Mouse (Mus musculus) cerebellum, adult 18-20 months (tissue): ENCODE results near the gene Nr0b2.
"Not testable (repeated sequence)": the region's sequence is repeated elsewhere in the genome, so short reads cannot be mapped to it uniquely, and the experiment has no call there.

ENCODE experiments used
- DNase-seq, 2 experiments: peaks; one replicate each; pipeline ENCODE4 v3.0.0; 2021

Gene Nr0b2

DNA sequence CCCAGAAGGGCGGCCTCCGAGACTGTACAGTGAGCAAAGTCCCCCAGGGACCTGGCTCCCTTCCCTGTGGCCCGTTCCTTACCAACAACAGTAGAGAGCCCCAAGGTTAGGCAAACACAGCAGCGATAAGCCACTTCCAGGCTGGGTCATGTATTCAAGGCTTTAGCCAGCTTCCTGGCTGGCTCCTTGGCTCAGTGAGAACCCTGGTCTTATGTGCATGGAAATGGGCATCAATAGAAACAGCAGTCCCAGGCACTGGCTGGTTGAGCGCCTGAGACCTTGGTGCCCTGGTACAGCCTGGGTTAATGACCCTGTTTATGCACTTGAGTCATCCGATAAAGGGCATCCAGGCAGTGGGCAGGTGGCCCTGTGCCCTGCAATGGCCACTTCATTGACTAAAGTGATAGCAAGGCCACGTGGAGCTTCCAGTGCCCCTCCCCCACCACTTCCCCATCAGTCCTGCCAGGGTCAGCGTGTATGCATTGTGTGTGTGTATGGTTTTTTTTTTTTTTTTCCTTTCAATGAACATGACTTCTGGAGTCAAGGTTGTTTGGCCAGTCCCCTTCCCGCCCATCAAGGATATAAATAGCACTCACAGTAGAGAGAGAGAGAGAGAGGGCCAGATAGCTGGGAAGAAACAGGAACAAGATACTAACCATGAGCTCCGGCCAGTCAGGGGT is at the start of gene Nr0b2:
TSS of gene Nr0b2 (plus strand) at position 609 of the 680 bp plus-strand sequence.
- peak in 1 of 2 experiments; percentile 28 for DNase-seq

DNA sequence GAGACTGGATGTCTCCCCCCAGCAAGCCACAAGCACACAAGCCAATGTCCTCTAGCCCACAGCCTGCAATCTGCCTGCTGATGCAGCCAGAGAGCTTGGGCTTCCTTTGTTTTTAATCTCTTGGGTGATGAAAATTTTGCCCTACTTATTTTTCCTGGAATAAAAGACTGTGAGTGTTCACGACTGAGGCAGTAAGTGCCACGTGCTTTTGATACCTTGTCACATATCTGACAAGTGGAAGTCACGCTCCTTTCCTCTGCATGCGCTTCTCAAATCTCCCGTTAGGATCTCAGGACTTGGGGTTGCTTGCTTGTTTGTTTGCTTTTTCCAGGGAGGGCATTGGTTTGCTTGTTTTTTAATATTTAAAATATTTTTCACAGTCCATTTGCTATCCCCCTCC is 48.9 kb upstream of the Nr0b2 start:
- DNase-seq: no peak

GRCm38 (mm10) chr4:133504755-133505485 is 48.3 kb upstream of the Nr0b2 start:
- DNase-seq: no peak

- DNase-seq: no peak
Measured at GRCm38 (mm10) chr4:133506573-133506972, 46.6 kb upstream of the Nr0b2 start.

GRCm38 (mm10) chr4:133508990-133509389 is 44.2 kb upstream of the Nr0b2 start:
- DNase-seq: peak; percentile 73 to 84

GRCm38 (mm10) chr4:133511050-133511449 is 42.1 kb upstream of the Nr0b2 start:
- peak; percentile 46 to 54 for DNase-seq

DNA sequence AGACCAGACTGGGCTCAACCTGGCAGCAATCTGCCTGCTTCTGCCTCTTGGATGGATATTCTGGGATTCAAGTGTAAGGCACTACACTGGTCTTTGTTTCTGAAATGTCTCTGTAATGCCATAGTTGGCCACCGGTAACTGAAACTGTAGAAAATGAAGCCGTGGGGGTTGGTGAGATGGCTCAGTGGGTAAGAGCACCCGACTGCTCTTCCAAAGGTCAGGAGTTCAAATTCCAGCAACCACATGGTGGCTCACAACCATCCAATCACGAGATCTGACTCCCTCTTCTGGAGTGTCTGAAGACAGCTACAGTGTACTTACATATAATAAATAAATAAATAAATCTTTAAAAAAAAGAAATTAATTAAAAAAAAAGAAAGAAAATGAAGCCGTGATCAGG is 40.7 kb upstream of the Nr0b2 start:
- DNase-seq: not testable (repeated sequence)

- DNase-seq: peak; percentile 87 to 89
Measured at GRCm38 (mm10) chr4:133512972-133513371, 40.2 kb upstream of the Nr0b2 start.

- no peak for DNase-seq
Measured at GRCm38 (mm10) chr4:133518601-133519368, 34.4 kb upstream of the Nr0b2 start, which contains the start of gene Kdf1. Gene Kdf1 (plus strand): TSS chr4:133518963.

DNA sequence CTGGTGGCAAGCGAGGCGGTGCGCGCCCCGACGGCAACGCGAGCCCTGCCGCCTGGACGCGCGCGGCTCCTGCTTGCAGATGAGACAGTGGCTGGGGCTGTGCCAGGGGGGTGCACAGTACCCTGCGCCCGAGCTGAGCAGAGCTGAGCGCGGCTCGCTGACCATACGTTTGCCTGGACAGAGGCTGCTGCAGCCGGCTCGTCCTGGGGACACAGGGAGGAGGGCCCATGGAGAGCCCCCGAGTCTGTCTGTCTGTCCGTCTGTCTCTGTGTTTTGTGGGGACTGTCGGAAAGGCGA is 33.9 kb upstream of the Nr0b2 start:
- DNase-seq: no peak

DNA sequence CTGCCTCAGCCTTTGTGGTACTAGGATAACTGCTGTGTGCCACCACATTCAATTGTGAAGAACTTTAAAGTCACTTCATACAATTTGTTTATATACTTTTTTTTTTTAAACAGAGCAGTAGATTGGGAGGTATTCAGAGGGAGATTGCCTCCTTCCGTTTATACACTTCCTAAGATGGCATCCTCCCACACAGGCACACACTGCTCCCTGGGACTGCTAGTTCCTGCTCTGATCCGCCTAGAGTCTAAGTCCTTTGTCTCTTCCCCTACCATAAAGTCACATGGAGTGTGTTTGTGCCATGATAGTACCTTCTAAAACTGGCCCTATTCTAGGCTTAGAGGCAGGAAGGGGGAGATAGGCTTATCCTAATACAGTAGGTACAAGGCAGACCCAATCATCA is 31.7 kb upstream of the Nr0b2 start:
- DNase-seq: no peak

DNA sequence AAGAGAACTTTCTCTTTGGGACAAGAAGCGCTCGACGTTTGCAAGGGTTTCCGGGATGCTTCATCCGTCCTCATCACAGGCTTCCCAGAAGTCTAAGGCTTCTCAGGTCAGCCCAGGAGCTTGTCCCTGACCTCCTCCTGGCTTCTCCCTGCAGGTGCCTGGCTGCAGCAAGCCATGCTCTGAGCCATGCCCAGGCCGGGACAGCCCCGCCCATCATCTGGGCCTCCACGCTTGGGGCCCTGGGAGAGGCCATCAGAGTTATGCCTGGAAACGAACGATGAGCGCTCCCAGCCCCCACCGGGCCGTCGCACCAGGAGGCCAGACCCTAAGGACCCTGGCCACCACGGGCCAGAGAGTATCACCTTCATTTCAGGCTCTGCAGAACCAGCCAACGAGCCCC is 25.4 kb upstream of the Nr0b2 start:
- DNase-seq: no peak

- DNase-seq: no peak
Measured at GRCm38 (mm10) chr4:133532777-133533176, 20.4 kb upstream of the Nr0b2 start.

GRCm38 (mm10) chr4:133536081-133536480 is 17.1 kb upstream of the Nr0b2 start:
- DNase-seq: no peak

DNA sequence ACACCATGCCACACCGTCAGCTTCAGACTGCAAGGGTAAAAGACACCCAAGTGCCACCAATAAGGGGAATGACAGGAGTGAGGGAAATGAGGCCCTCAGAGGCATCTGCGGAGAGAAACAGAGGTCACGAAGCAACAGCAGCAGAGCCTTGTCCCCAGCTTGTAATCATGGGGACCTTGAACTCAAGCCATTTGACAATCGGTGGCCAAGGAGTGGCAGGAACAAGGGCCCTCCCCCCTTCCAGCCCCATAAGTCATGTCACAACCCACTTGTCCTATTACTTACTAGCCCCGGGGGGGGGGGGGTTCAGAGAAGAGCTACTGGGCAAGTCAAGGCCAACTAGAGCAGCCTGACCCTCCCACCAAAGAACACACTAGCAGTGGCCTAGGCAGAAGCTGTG is 16.5 kb upstream of the Nr0b2 start:
- DNase-seq: no peak

GRCm38 (mm10) chr4:133545272-133546231 is 7.6 kb upstream of the Nr0b2 start, which contains the start of gene Nudc:
Gene Nudc (minus strand): TSS chr4:133545996.
- DNase-seq: peak; percentile 96 to 99

GRCm38 (mm10) chr4:133552029-133552428 is 1.1 kb upstream of the Nr0b2 start:
- no peak for DNase-seq

GRCm38 (mm10) chr4:133553448-133554330 is 513 bp downstream of the Nr0b2 start:
- DNase-seq: peak; percentile 22 to 50

GRCm38 (mm10) chr4:133557041-133557717 is 4.0 kb downstream of the Nr0b2 start:
- no peak for DNase-seq

- no peak for DNase-seq
Measured at GRCm38 (mm10) chr4:133559846-133560245, 6.7 kb downstream of the Nr0b2 start.

- no peak for DNase-seq
Measured at GRCm38 (mm10) chr4:133561622-133562021, 8.4 kb downstream of the Nr0b2 start.
